Mouse (Mus musculus) heart, postnatal 0 days (tissue): Measurements from ENCODE around the gene Ociad2.

Experiments used
- CTCF ChIP-seq: IDR thresholded peaks from 2 replicates; pipeline ENCODE4 v1.5.1; 2016; ENCODE audit warnings: antibody characterized with exemption, control low read depth, low read depth
- EP300 ChIP-seq: IDR thresholded peaks from 2 replicates; pipeline ENCODE4 v1.6.1; 2016; ENCODE audit warnings: antibody characterized with exemption, low read depth

DNA sequence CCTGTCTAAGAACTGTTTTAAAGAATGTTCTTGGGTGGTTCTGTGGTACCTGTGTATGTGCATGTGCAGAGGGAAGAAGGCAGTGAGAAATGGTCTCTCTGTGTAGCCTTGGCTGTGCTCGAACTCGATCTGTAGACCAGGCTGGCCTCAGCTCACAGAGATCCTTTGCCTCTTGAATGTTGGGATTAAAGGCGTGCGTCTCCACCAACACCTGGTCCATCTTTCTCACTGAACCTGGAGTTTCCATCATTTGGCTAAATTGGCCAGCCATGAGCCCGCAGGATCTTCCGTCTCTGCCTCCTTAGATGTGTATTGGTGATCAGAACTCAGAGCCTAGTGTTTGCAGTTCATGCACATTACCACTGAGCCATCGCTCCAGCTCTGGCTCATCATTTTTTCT is 45.8 kb downstream of the Ociad2 start:
- TF ChIP-seq CTCF, result no peak
- TF ChIP-seq EP300, result no peak
